Mouse (Mus musculus): Measurements from ENCODE around the gene Edem2.

DNA sequence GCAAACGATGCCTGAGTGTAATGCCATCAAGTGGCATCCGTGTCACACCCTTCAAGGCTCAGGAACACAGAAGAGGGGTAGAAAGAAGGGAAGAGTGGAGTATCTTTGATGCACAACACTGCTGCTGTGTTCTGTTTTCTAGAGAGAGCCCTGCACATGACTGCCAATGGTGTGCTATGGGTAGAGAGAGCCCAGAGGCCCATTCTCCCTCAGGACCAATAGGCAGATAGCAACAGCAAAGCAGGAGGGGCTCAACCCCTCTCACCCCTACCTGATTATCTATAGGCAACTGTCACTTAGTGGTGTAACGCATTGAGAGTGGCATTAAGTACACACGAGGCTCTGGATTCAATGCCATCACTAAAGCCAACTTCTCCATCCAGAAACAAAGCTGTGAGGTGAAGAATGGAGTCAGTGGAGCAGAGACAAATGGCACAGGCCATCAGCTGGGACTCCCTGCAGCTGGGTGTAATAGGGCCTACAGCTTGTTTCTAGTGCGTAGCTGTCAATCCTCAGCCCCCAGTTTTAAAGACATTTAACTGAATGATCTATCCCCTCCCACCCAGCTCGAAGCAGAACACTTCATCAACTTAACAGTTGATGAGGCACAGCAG, 73.4 kb downstream of the Edem2 start:
- no peak for TF ChIP-seq CTCF (IDR thresholded peaks at IDR 0.05; ENCODE audit: low read depth, low read length)
- TF ChIP-seq POLR2A (IDR thresholded peaks at IDR 0.05; ENCODE audit: extremely low read depth, insufficient read depth, low read length), result no peak

Measured in liver, adult 2 months (tissue).